Mouse (Mus musculus) gonadal fat pad, adult 2 months (tissue): ENCODE results near the gene Hist1h2af. TPM values are rescaled to one million over a fixed set of nuclear protein-coding genes. Genes with fewer than 3 reads are reported as not detected.
"Not testable (repeated sequence)": the region's sequence is repeated elsewhere in the genome, so short reads cannot be mapped to it uniquely, and the experiment has no call there.

ENCODE experiments used
- DNase-seq: peaks from one replicate; pipeline ENCODE4 v3.0.0-alpha.2; 2012; ENCODE audit warnings: low read depth
- polyA plus RNA-seq: library from polyadenylated mRNA; depleted of rRNA; stranded (reverse); fragments of >200 nt; gene quantifications from 2 replicates; pipeline ENCODE4 v1.2.3, GENCODE M21; 2012; rRNA removed

Hist1h2af gene
- polyA plus RNA-seq, 1 experiment = 27.6 TPM

DNA sequence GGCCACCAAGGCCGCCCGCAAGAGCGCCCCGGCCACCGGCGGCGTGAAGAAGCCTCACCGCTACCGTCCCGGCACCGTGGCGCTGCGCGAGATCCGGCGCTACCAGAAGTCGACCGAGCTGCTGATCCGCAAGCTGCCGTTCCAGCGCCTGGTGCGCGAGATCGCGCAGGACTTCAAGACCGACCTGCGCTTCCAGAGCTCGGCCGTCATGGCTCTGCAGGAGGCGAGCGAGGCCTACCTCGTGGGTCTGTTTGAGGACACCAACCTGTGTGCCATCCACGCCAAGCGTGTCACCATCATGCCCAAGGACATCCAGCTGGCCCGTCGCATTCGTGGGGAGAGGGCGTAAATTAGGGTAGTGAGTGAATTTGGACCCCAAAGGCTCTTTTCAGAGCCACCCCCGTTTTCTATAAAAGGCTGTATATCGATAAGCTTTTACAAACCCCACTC lies 42.2 kb downstream of the Hist1h2af start:
- DNase-seq = not testable (repeated sequence)

DNA sequence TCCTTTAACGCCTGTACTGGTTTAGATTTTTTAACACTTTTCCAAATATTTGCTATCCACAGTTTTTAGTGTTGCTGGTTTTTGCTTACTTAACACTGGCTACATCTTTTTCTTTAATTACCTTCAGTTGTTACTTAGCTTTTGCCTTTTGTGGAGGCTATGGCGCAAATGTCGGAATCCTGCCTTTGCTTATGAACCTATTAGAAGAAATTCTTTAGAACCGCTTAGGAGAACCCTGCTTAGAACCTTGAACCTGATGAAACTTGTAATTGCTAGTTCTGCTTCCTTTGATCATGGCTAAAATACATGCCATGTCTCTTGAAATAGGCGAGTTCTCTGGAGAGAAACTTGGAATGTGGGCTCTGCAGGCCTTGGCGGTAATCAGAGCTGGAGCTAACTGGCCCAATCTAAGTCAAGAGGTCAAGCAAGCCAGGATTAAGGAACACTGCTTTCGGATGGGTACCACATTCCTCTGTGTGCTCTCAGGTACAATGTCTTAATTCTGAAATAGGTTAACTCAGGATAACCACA lies 42.7 kb downstream of the Hist1h2af start:
- no peak for DNase-seq

DNA sequence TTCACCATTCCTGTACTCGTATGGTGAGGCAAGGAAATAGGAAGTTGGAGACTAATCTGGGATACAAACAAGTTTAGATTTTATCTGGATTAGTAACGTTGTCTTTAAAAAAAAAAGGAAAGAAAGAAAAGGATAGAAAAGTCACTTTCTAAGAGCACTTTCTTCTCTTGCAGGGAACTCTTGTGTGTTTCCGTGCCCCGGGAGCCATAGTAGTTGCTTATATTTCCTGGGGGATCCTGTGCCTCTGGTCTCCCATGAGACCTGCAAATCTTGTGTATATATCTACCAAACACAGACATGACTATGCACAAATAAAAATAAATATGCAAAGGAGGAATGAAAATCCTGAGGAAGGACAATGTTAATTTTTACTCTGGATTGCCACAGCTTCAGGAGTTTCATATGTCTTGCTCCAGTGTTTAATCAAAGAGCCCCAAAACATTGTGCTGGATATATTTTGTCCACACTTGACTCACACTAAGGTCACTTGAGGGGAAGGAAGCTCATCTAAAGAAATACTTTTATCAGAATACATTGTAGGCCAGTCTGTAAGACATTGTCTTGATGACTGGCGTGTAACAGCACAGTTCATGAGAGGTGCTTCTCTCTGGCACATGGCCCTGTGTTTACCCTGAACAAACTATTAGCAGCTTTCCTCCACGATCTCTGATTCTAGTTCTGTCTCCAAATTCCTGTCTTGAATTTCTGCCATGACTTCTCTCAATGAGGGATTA lies 43.4 kb downstream of the Hist1h2af start:
- DNase-seq = no peak

GRCm38 (mm10) chr13:23577835-23578234 lies 44.1 kb downstream of the Hist1h2af start:
- DNase-seq = no peak

GRCm38 (mm10) chr13:23581408-23582218 lies 47.9 kb downstream of the Hist1h2af start, which contains the start of gene Hist1h4d:
TSS of gene Hist1h4d (plus strand) at chr13:23581598.
- peak; percentile 92 for DNase-seq

DNA sequence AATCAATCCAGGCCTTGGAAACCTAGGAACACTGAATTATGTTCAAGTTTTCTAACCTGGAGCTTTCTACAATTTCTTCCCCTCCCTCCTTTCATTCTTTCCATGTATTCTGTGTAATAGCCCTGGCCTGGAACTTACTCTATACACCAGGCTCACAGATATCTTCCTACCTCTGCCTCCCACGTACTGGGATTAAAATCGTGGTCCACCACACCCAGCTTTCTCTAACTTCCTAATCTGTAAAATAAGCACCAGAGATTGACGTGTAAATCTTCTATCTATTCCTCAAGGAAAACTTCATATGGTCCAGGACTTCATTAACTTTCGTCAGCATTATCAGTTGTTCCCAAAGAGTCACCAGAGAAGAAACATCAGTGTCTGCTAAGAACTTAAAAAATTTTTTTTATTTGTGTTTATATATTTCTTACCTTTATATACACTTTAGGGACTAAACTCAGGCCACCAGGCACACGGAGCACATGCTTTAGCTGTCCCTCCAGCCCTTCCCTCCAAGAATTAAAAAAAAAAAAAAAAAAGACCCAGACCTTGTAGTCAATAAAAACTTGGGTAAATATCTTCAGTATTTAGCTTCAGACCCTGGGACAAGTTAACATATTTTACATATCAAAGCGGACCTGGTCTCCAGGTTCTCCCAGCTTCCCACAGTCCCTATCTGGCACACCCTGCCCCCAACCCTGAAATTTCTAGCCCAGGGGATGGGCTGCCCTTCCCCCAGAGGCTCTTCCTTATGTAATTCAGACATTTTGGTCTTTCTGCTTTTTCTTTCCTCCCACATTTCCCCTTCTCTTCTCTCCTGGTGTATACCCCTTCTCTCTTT lies 48.7 kb downstream of the Hist1h2af start:
- no peak for DNase-seq

GRCm38 (mm10) chr13:23583387-23584068 lies 49.8 kb downstream of the Hist1h2af start:
- DNase-seq = no peak

Other genes starting within 250 kb of the Hist1h2af start
- gene Zfp322a, start 164.7 kb upstream of the Hist1h2af start, polyA plus RNA-seq = 2.6 and 2.9 TPM in 2 replicates
- 3.8 and 3.9 TPM in 2 replicates for gene Abt1, start 110.0 kb upstream of the Hist1h2af start, polyA plus RNA-seq
- gene Btn1a1, start 68.0 kb upstream of the Hist1h2af start, polyA plus RNA-seq = 0.09 TPM in 1 of 2 replicates, not detected in the other
- 0.09 TPM in 1 of 2 replicates, not detected in the other for gene Btn2a2, start 45.0 kb upstream of the Hist1h2af start, polyA plus RNA-seq
- 50.9 and 92.4 TPM in 2 replicates for gene Hist1h4h, start 2.9 kb upstream of the Hist1h2af start, polyA plus RNA-seq
- 1.5 and 2.8 TPM in 2 replicates for gene Hist1h3g, start 1.5 kb downstream of the Hist1h2af start, polyA plus RNA-seq
- gene Hist1h2bh, start 9.5 kb downstream of the Hist1h2af start, polyA plus RNA-seq = 0.61 and 0.81 TPM in 2 replicates
- gene Hist1h3f, start 10.1 kb downstream of the Hist1h2af start, polyA plus RNA-seq = 1.9 and 2.1 TPM in 2 replicates
- 3.9 and 8.5 TPM in 2 replicates for gene Hist1h4f, start 17.7 kb downstream of the Hist1h2af start, polyA plus RNA-seq
- gene Hist1h1d, start 19.4 kb downstream of the Hist1h2af start, polyA plus RNA-seq = 0.19 and 0.24 TPM in 2 replicates
- 11.9 and 13.2 TPM in 2 replicates for gene Hist1h3e, start 28.5 kb downstream of the Hist1h2af start, polyA plus RNA-seq
- gene Hist1h2ae, start 37.3 kb downstream of the Hist1h2af start, polyA plus RNA-seq = 0.49 and 1.3 TPM in 2 replicates
- 18.7 and 22.4 TPM in 2 replicates for gene Hist1h2bg, start 37.5 kb downstream of the Hist1h2af start, polyA plus RNA-seq
- 2.0 and 2.9 TPM in 2 replicates for gene Hist1h2bf, start 40.3 kb downstream of the Hist1h2af start, polyA plus RNA-seq
- 1.3 and 2.0 TPM in 2 replicates for gene Hist1h2ad, start 40.5 kb downstream of the Hist1h2af start, polyA plus RNA-seq
- gene Hist1h3d, start 41.9 kb downstream of the Hist1h2af start, polyA plus RNA-seq = 3.8 and 4.1 TPM in 2 replicates
- 6.9 and 9.6 TPM in 2 replicates for gene Hist1h4d, start 47.7 kb downstream of the Hist1h2af start, polyA plus RNA-seq
- 5.4 and 9.0 TPM in 2 replicates for gene Hist1h2be, start 87.2 kb downstream of the Hist1h2af start, polyA plus RNA-seq
- gene Hist1h1e, start 88.7 kb downstream of the Hist1h2af start, polyA plus RNA-seq = 3.1 and 3.9 TPM in 2 replicates
- gene Hist1h2ac, start 150.0 kb downstream of the Hist1h2af start, polyA plus RNA-seq = 0.32 and 0.63 TPM in 2 replicates
- 245 and 281 TPM in 2 replicates for gene Hist1h2bc, start 150.3 kb downstream of the Hist1h2af start, polyA plus RNA-seq
- not detected in 2 replicates for gene Hist1h1t, start 161.9 kb downstream of the Hist1h2af start, polyA plus RNA-seq
- 3.9 and 6.4 TPM in 2 replicates for gene Hist1h4c, start 164.5 kb downstream of the Hist1h2af start, polyA plus RNA-seq
- gene Hfe, start 176.9 kb downstream of the Hist1h2af start, polyA plus RNA-seq = 21.7 and 43.9 TPM in 2 replicates
- gene Hist1h1c, start 204.9 kb downstream of the Hist1h2af start, polyA plus RNA-seq = 70.6 and 72.3 TPM in 2 replicates
- gene Hist1h3c, start 211.7 kb downstream of the Hist1h2af start, polyA plus RNA-seq = 2.4 and 3.3 TPM in 2 replicates
- 2.2 and 5.9 TPM in 2 replicates for gene Hist1h2bb, start 212.8 kb downstream of the Hist1h2af start, polyA plus RNA-seq
- 0.61 and 2.9 TPM in 2 replicates for gene Hist1h2ab, start 217.2 kb downstream of the Hist1h2af start, polyA plus RNA-seq
- 1.4 and 3.1 TPM in 2 replicates for gene Hist1h3b, start 218.4 kb downstream of the Hist1h2af start, polyA plus RNA-seq
- gene Hist1h4b, start 223.1 kb downstream of the Hist1h2af start, polyA plus RNA-seq = 0.82 and 3.9 TPM in 2 replicates
- 5.8 and 9.3 TPM in 2 replicates for gene Hist1h4a, start 227.3 kb downstream of the Hist1h2af start, polyA plus RNA-seq
- 2.8 and 4.3 TPM in 2 replicates for gene Hist1h3a, start 228.5 kb downstream of the Hist1h2af start, polyA plus RNA-seq
- gene Hist1h1a, start 229.8 kb downstream of the Hist1h2af start, polyA plus RNA-seq = not detected in 2 replicates
- gene Trim38, start 236.0 kb downstream of the Hist1h2af start, polyA plus RNA-seq = 0.10 and 0.16 TPM in 2 replicates